Mouse (Mus musculus) cerebellum, adult 11 months (tissue): ENCODE data around the gene Ngp.
A peak's percentile ranks its signal among the peaks of the same experiment; 100 is the strongest.
"Not testable (repeated sequence)": the region's sequence is repeated elsewhere in the genome, so short reads cannot be mapped to it uniquely, and the experiment has no call there.

Experiments
- DNase-seq: peaks from one replicate; pipeline ENCODE4 v3.0.0; 2022

Gene Ngp

DNA sequence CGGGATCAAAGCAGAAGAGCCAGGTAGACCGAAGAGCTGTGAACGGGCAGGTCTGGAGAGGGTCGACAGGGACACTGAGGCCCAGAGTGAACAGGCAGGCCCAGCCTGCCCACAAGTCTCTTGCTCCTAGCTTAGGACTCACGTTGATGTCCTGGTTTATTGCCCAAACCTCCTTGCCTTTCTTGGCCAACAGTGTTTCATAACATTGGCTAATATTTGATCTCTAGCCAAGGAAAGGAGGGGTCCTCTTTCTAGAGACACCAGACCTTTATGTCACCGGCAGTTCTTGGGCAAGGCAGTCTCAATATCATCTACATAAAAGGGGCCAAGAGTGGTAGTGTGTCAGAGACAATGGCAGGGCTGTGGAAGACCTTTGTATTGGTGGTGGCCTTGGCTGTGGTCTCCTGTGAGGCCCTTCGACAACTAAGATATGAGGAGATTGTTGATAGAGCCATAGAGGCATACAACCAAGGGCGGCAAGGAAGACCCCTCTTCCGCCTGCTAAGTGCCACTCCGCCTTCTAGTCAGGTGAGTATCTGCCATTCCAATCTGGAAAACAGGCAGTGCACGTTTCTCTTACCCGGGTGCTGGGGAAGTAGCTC lies at the start of gene Ngp:
TSS of gene Ngp (plus strand) at position 237 of the 602 bp plus-strand sequence.
- no peak for DNase-seq

DNA sequence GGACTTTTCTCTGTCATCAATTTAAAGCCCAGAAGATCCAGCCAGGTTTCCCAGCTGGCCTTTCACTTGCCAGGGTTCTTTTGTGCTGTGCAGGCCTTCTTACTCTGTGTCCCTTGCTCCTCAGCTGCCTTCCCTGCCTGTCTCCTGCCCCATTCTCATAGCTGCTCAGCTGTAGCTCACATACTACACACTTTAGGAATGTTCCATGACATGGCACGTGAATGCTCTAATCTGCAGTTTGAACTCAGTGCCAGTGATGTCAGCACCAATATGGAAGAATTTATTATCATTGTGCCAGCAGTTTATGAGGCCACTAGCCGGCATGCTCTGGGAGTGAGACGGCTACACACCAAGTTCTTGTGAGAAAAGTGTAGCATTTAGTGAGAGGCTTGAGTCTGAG lies 49.7 kb upstream of the Ngp start:
- DNase-seq: no peak

DNA sequence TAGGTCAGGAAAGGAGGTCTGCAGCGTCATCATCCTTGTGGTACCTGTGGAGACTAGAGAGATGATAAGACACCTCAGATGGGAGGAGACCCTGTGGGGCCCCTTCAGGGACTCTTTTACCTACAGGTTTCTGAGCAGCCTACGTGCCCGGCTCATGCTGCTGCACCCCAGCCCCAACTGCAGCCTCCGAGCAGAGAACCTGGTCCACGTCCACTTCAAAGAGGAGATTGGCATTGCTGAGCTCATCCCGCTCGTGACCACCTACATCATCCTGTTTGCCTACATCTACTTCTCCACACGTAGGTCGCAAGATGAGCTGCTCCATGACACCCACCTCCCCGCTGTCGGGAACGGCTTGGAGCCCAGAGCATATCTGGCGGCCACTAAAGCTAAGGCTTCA lies 45.7 kb upstream of the Ngp start:
- DNase-seq: no peak

DNA sequence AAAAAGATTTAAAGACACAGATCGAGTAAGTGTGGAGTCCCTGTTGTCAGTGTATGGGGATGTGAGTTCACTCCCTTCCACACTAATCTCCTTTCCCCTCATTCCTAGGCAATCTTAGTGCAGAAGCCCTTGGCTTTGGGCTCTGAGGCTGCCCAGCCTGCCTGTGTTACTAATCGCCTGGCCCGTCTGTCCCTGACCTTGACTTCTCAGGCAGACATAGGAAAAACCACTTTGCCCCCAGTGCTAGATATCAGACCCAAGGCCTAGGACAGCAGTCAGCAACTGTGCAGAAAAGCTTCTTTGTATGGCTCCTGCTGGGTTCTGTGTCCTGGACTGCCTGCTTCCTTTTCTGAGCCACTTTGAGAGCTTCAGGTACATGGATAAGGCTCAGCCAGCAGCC lies 43.9 kb upstream of the Ngp start:
- DNase-seq: no peak

DNA sequence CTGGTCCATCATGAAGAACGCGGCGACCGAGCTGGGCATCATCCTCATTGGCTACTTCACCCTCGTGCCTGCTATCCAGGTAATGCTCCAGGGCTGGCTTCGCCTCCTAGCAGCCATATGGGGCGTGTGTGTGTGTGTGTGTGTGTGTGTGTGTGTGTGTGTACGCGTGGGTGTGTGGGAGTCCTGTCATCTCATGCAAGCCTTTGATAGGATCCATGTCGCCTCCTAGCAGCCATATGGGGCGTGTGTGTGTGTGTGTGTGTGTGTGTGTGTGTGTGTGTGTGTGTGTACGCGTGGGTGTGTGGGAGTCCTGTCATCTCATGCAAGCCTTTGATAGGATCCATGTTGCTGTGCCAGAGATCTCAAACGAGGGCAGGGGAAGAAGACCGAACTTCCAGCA lies 41.9 kb upstream of the Ngp start:
- not testable (repeated sequence) for DNase-seq

DNA sequence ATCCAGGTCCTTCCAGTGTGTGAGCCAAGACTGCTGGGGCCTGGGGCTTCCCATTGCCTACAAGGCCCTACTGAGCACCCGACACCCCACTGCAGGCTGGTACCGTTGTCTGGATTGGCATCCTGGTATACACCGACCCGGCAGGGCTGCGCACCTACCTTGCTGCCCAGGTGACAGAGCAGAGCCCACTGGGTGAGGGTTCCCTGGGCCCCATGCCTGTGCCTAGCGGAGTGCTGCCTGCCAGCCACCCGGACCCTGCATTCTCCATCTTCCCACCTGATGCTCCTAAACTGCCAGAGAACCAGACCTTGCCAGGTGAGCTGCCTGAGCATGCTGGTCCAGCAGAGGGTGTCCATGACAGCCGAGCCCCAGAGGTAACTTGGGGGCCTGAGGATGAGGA lies 40.2 kb upstream of the Ngp start:
- no peak for DNase-seq

DNA sequence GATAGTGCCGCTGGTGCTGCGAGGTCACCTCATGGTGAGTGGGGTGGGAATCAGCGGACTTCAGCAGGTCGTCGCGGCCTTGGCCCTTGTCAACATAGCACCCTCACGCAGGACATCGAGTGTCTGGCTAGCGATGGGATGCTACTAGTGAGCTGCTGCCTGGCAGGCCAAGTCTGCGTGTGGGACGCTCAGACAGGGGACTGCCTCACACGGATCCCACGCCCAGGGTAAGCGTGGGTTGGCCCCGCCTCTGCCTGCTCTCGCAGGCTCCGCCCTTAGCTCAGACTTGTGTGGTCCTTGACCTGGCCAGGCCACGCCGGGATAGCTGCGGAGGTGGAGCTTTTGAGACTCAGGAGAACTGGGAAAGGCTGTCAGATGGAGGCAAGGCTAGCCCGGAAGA lies 38.9 kb upstream of the Ngp start:
- DNase-seq: no peak

DNA sequence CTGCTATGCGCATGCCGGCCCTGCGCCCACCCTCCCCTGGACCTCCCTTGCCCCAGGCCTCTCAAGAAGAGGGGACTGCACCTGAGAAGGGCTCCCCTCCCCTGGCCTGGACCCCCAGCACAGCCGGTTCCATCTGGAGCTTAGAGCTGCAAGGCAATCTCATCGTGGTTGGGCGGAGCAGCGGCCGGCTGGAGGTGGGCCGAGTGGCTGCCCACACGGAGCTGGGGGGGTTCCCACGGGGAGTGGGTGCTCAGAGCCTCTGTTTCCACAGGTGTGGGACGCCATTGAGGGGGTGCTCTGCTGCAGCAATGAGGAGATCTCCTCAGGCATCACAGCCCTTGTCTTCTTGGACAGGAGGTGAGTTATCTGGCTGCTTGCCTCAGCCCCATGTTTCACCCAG lies 38.3 kb upstream of the Ngp start:
- DNase-seq: no peak

DNA sequence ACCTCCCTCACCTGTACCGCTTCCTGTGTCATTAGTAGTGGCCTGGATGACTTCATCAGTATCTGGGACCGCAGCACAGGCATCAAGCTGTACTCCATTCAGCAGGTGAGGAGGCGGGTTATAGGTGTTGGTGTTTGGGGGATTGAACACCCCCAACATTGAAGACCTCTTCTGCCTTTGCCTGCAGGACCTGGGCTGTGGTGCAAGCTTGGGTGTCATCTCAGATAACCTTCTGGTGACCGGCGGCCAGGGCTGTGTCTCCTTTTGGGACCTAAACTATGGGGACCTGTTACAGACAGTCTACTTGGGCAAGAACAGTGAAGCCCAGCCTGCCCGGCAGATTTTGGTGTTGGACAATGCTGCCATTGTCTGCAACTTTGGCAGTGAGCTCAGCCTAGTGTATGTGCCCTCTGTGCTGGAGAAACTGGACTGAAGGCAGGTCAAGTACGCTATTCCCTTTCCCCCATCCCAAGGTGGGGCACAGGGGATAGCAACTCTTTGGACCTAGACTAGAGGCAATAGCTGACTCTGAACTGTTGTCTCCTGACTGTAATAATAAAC lies 35.1 kb upstream of the Ngp start:
- DNase-seq: no peak

DNA sequence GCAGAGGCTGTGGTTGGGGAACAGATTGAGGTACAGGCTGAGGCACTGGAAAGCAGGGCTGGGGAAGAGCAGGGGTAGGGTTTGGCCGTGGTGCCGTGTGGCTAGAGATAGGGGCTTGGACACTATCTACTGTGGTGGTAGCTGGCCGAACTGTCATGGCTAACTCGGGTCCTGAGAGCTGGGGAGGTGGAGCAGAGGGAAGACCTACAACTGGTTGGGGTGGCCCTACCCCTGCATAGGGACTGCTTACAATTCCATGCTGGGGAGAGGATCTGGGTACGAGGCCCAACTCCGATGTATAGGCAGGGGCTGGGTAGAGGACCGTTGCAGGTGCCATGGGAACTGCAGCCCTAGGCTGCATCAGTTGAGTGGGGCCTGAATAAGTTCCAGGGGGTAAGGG lies 31.5 kb upstream of the Ngp start:
- no peak for DNase-seq

DNA sequence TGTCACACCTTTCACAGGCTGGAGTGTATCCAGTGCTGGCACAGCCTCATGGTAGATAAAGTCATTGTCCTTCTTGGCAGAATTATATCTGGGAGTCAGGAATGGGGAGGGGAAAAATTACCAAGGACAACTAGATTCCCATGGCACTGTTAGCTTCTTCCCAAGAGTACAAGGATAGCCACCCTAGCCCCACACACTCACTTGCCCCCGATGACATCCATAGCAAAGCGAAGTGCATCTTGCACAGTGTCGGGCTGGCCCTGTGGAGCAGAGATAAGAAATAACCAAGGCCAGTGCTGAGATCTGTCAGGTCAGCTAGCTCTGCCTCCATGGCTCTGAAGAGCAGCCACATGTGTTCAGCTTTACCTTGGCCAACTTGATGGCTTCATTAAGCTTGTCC lies 28.7 kb upstream of the Ngp start:
- DNase-seq: no peak

DNA sequence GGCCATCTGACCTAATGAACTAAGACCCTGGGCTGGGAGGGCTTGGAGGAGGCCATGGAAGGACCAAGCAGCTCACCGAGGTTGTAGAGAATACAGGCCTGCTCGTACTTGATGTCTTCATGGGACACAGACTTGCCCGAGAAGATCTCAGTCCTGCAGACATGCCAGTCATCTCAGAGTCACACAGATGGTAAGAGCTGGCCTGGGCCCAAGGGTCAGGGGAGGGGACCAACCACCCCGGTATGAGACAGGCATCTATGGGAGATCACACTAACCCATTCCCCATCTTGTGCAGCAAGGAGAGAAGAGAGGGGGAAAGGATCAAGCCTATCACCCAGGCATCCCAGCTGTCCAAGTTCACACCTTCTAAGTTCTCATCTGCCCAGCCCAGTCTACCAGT lies 26.3 kb upstream of the Ngp start:
- no peak for DNase-seq

DNA sequence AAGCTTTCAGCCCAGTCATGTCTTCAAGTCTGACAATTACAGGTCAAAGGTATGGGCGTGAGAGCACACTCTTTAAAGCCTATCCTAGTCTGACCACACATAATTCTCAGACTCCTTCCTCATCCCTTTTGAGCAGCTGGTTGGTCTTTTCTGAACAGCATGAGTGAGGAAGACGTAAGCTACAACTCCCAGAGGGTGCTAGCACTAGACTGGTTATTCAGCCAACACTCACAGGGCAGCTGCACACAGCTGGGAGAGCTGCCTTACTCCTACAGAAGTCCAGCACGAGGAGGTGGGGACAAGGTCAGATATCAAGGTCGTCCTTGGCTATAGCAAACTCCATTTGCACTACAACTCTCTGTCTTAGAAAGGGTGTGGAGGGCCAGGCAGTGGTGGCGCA lies 18.9 kb upstream of the Ngp start:
- no peak for DNase-seq

DNA sequence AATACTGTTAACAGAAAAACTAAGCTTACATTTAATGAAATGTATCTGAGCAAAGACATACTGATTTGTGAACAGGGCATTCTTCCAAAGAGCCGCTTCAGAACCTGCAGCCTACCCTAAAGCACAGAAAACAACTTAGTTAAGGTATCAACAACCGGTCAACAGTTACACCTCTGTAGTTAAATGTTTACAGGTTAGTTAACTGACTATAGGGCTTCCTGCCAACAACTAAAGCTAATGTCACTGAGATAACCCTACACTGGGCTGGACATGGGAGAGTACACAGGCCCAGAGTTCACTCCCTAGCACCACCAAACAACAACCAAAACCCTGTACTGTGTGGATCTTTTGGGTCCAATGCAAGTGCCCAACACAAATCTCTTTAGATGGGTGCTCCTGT lies 16.8 kb upstream of the Ngp start:
- no peak for DNase-seq

DNA sequence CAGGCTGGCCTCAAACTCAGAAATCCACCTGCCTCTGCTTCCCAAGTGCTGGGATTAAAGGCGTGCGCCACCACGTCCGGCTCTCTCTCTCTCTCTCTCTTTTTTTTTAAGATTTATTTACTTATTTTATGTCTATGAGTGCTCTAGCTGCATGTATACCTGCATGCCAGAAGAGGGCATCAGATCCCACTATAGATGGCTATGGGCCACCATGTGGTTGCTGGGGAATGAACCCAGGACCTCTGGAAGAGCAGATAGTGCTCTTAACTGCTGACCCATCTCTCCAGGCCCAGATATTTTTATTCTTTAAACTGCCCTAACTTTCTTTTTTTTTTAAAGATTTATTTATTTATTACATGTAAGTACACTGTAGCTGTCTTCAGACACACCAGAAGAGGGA lies 16.3 kb upstream of the Ngp start:
- DNase-seq: not testable (repeated sequence)

DNA sequence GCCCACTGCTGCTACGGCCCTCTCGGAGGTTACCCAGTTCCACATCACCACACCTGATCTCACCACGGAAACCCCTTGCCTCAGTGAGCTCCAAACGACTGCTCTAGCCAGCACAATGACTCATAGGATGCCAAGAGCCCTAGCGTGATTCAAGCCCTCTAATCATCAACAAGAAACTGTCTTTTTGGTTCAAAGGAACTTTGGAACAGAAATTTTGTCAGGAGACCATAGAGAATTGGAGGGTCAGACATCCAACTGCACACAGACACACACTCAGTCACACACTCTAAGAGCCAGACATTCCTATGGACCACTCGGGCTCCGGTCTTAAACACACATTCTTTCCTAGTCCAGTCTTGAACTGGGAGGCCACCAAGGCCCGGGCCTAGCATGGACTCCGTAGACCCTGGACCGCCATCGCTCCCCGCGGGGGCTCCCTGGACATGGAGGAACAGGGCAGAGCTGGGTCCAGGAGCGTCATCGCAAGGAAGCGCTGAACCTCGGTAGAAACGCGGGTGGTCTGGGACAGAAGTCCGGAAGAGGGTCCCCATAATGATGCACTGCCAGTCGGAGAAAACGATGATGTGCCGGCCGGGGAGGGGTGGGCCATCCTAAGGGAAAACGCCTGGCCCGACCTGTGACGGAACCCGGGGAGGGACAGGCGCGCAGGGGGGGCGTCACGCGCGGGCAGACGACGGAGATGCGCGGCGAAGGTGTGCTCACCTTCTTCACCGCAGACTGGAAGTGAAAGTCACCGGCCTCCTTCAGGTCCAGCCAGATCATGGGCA lies 12.0 kb upstream of the Ngp start:
- DNase-seq: no peak

DNA sequence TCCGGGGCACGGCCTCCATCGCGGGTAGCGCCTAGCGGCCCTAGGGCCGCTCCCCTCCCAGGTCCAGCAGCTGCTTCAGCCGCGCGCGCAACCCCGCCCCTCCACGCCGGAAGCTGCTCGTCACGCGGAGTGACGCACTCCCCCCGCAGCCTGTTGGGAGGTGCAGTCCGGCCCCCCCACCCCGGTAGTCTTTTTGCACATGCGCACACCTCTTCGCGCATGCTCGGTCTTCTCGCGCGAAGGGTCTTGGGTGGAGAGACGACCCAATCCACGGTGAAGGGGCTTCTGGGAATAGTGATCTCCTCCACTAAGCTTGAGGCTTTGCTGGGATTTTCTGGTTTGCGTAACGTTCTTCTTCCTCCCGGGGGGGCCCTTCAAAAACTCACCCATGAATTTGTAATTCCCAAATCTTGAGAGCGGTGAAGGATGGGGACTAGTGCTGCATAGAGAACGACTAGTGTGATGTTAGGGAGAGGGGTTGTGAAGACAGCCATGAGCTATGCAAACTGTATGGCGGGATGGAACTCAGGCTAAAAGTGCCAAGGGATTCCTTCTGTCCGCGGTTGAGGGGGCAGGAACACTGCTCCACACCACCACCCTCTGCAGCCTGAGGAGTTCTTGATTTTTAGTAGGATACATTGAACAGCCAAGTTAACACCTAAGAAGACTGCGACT lies 11.3 kb upstream of the Ngp start, which contains the start of gene Ptpn23:
TSS of gene Ptpn23 (minus strand) at position 115 of the 675 bp plus-strand sequence.
- peak; percentile 93 for DNase-seq

DNA sequence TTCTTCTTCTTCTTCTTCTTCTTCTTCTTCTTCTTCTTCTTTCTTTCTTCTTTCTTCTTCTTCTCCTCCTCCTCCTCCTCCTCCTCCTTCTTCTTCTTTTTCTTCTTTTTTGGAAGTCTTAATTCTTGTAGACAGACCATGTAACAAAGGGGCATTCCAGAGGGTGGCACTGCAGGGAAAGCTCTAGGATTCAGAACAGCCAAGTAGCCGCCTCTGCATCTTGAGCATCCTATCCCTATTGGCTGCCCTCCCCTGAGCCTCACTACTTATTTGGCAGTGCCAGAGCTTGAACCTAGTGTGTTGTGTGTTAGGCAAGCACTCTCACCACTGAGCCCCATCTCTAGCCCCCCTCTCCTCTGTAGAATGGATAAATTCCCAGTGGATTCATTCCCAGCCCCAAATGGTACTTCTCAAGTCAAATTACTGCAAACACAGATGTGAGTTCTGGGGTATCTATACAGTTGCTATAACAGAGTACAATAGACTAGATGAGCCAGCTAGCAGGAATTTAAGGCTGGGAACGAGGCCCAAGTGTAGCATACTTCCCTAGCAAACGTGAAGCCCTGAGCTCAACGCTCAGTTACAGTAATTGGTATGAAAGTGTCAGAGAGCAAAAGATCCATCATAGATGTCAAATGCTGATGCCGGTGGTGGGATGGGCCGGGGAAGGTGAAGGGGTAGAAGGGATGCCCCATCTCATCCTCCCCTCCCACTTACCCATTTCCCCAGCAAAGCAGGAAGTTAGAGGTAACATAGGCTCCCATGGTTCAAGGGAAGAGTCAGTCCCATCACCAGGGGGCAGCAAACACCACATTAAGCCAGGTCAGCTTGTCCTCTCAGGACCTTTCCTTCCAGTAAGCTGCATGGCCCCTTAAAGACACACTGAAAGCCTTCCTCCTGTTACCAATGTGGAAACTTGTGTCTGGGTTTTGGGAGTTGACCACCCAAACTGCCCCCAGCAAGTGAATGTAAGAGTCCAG lies 8.3 kb upstream of the Ngp start:
- DNase-seq: peak; percentile 53

DNA sequence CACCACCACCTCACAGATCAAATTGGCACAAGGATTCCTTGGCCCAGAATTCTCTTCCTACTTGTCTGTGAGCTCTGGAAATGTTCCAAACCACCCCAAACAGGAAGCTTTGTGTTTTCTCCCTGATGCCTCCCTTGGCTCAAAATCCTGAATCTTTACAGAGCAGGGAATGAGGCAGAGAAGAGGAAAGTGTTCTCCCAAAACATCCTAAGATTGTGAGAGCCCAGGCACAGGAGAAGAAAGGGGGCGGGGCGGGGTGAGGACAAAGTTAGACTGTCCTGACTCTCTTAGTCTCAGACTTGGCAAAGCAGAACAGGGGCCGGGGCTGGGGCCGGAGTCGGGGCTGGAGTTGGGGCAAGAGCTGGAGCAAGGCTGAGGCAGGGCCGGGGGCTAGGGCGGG lies 6.6 kb upstream of the Ngp start:
- DNase-seq: no peak

DNA sequence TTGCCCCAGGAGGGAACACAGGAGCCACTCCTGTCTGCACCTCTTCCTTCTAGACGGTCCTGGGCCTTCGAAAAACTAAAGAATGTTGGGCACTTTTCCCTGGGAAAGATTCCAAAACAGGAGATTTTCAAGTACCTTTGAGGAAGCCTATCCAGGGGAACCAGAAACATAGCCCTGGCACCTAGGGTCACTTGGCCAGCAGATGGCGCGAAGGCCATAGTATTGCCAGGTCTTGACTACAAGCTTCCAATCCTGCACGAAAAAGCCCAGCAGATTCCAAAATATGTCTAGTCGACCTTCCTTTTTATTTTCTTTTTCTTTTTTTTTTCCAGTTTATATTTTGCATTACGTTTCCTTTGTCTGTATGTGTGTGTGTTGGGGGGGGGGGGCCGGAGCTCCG lies 5.8 kb upstream of the Ngp start:
- no peak for DNase-seq

DNA sequence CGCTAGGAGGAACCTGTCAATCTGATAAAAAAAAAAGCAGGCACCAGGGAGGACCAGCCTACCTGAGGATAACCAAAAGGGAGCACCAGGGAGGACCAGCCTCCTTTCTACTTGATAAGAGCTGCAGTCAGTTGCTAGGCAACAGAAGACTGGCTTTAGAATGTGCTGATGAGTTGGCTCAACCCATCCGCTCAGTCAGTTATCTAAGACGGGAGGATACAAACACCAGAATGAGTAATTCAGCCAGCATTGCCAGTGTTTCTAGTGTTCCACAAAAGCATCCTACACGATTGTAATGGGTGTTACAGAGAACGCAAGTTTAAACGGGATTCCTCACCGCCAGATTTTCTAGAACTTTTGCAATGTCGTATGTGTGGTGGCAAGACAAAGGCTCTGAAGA lies 11.7 kb downstream of the Ngp start:
- no peak for DNase-seq

DNA sequence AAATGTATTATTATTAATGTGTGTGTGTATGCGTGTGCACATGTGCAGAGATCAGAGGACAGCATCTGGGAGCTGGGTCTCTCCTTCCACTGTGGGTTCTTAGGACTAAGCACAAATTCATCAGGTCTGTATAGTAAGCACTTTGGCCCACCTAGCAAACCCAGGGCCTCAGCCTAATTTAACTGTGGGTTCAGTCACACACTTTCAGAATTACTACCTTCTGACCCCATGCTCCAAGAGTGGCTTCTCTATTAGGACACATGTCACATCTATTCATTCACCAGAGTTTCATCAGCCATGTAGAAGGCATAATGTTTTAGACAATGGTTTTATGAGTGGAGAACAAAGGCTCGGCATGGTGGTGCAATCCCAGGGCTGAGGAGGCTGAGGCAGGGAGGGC lies 13.5 kb downstream of the Ngp start:
- DNase-seq: no peak

DNA sequence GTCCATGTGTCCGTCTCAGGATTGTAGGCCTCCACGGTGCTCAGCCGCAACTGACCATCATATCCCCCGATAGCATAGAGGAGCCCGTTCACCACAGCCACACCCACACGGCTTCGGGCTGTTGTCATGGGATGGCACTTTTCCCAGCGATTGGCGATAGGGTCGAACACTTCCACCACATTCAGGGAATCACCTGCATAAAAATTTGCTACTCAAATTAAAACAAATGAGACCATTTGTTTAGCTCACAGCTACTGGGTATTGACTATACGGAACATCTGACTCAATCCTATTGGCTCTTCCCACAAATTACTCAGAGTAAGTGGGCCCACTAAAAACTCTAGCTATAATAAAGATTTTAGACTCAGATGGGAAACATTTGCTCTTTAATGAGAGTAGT lies 16.5 kb downstream of the Ngp start:
- no peak for DNase-seq
